In the genomic region with DNA sequence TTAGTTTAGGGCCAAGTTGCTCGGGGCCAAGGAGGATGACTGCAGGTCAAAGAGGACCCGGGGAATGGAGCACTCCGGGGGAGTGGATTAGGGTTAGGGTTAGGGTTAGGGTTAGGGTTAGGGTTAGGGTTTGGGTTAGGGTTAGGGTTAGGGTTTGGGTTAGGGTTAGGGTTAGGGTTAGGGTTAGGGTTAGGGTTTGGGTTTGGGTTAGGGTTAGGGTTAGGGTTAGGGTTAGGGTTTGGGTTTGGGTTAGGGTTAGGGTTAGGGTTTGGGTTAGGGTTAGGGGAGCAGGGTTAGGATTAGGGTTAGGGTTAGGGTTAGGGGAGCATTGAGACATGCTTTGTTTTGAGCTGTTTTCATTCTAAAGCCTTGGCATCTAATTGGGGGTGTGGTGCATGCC, we compare ENCODE assay signal across 4 mouse cellular contexts.
DNase-seq lines count a peak whose midpoint lies in the region; ATAC-seq and TF ChIP-seq lines count a peak whose summit lies in the region.
"Not testable (repeated sequence)": the region's sequence is repeated elsewhere in the genome, so short reads cannot be mapped to it uniquely, and the experiment has no call there.

No protein-coding gene starts in this region.

- H3K27me3 ChIP-seq in G1E (ENCODE audit: insufficient read depth, low read length); limb, embryonic 14.5 days (ENCODE audit: control insufficient read depth, insufficient read depth, low read length): not testable (repeated sequence)

- TF ChIP-seq CTCF in G1E (IDR thresholded peaks at IDR 0.05; ENCODE audit: low read depth, low read length): not testable (repeated sequence)

- peak; percentile 83 for ATAC-seq in G1E (ENCODE audit: extremely low read depth, insufficient number of reproducible peaks, low FRiP score, poor library complexity, severe bottlenecking)
- ATAC-seq in limb, embryonic 14.5 days (ENCODE audit: low FRiP score, low read depth): not testable (repeated sequence)
- peak; percentile 99 for ATAC-seq in monocyte, adult 5-6 weeks (replicated peaks; ENCODE audit: insufficient number of reproducible peaks, low FRiP score, low TSS enrichment, poor library complexity, severe bottlenecking)

- DNase-seq in G1E (ENCODE audit: low spot score): not testable (repeated sequence)
- peak; percentile 76 for DNase-seq in embryo, embryonic 10 days (ENCODE audit: low spot score)
- DNase-seq in limb, embryonic 14.5 days (ENCODE audit: low spot score): peak; percentile 15

- not testable (repeated sequence) for H3K9ac ChIP-seq in limb, embryonic 14.5 days (ENCODE audit: low read depth, low read length, severe bottlenecking)

- not testable (repeated sequence) for H3K4me2 ChIP-seq in limb, embryonic 14.5 days (replicated peaks; ENCODE audit: low read depth, low read length, severe bottlenecking)

- not testable (repeated sequence) for H3K4me3 ChIP-seq in G1E (ENCODE audit: low read depth, low read length); limb, embryonic 14.5 days (replicated peaks; ENCODE audit: low read length)

- WGBS in limb, embryonic 14.5 days: 90% methylated on average over 3 of the region's 3 CpGs

- not testable (repeated sequence) for H3K27ac ChIP-seq in limb, embryonic 14.5 days (replicated peaks; ENCODE audit: low read depth, low read length)

- not testable (repeated sequence) for TF ChIP-seq POLR2A in limb, embryonic 14.5 days (IDR thresholded peaks at IDR 0.05; ENCODE audit: borderline replicate concordance, extremely low read depth, insufficient read depth, insufficient read length)

- H3K4me1 ChIP-seq in G1E (ENCODE audit: insufficient read depth, low read depth, low read length); limb, embryonic 14.5 days (ENCODE audit: control insufficient read depth, insufficient read depth, low read length): not testable (repeated sequence)

- not testable (repeated sequence) for H3K36me3 ChIP-seq in G1E (replicated peaks); limb, embryonic 14.5 days (ENCODE audit: control insufficient read depth, insufficient read depth, low read length)

- H3K9me3 ChIP-seq in G1E (replicated peaks); limb, embryonic 14.5 days (ENCODE audit: control insufficient read depth, low read length): not testable (repeated sequence)
